12 mouse cellular contexts compared by ENCODE assay signal in the genomic region with DNA sequence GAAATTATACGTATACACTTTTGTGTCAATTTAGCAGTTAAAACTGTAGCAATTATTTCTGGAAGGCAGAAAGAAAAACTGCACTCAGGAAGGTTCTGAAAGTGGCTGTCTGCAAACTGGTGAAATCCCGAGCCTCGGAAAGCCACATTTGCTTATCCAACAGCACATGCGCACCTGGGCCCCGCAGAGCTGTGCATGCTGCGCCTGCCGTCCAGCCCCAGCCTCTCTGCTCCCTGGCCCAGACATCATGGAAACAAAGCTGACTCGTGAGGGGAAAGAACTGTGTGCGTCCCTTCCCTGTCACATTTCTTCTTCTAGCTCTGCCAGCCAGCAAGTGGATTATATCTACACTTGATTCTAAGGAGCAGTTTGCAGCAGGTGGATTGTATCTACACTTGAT.
DNase-seq lines count a peak whose midpoint lies in the region; ATAC-seq lines count a peak whose summit lies in the region.
"Had no signal": no experiment of that assay in that cellular context is flagged by ENCODE, and none has a peak within 500 bp of the region (broad histone marks: within the 10 kb centered on the region; RNA-seq: fewer than 3 reads in every experiment).

No protein-coding gene starts in this region.

- DNase-seq in hindbrain, embryonic 10.5 days (ENCODE audit: low spot score): no peak
- DNase-seq in retina, adult 2 months (ENCODE audit: low read depth, low spot score): peak; percentile 16
- DNase-seq in retina, embryonic 14.5 days (ENCODE audit: low spot score): no peak
- DNase-seq in forebrain, embryonic 14.5 days (ENCODE audit: low spot score): peak; percentile 31
- peak; percentile 49 for DNase-seq in right cerebral cortex, postnatal 25 days
- no peak for DNase-seq in layer of hippocampus, adult 11-12 months (ENCODE audit: low spot score)
- no peak for DNase-seq in layer of hippocampus, postnatal 36 days
- DNase-seq: adrenal gland, postnatal 25 days; spleen, adult 18-20 months had no signal

- WGBS in hindbrain, embryonic 13.5 days: 62% methylated on average over 9 of the region's 9 CpGs
- 64% methylated on average over 9 of the region's 9 CpGs for WGBS in hindbrain, embryonic 10.5 days
- WGBS in forebrain, embryonic 14.5 days: 53% methylated on average over 9 of the region's 9 CpGs

- 0 out of 2 replicates have a peak overlapping the region, but pooled peaks have one; percentile 35 for H3K27ac ChIP-seq in hindbrain, embryonic 13.5 days
- no peak overlapping the region for H3K27ac ChIP-seq in hindbrain, embryonic 10.5 days
- H3K27ac ChIP-seq in forebrain, embryonic 14.5 days (ENCODE audit: low read depth, low read length): 0 out of 2 replicates have a peak overlapping the region, but pooled peaks have one; percentile 14

- H3K4me1 ChIP-seq in hindbrain, embryonic 13.5 days (replicated peaks): peaks cover 8% of the 10 kb centered on the region; the same call in 1 of the 2 replicates
- 0 out of 2 replicates have a peak, but pooled peaks cover 6% of the 10 kb centered on the region for H3K4me1 ChIP-seq in hindbrain, embryonic 10.5 days (replicated peaks)
- H3K4me1 ChIP-seq in forebrain, embryonic 14.5 days (ENCODE audit: control insufficient read depth, insufficient read depth, low read length): 0 out of 2 replicates have a peak, but pooled peaks cover 2% of the 10 kb centered on the region

- ATAC-seq in hindbrain, embryonic 13.5 days (ENCODE audit: low FRiP score): no peak
- ATAC-seq in forebrain, embryonic 14.5 days: no peak

- no peak overlapping the region for H3K4me3 ChIP-seq in hindbrain, embryonic 13.5 days
- no peak overlapping the region for H3K4me3 ChIP-seq in hindbrain, embryonic 10.5 days
- H3K4me3 ChIP-seq in forebrain, embryonic 14.5 days (ENCODE audit: low read depth, low read length): no peak overlapping the region
- H3K4me3 ChIP-seq: heart, embryonic 12.5 days; megakaryocyte, embryonic 14.5 days had no signal

- no peaks in the 10 kb centered on the region for H3K36me3 ChIP-seq in hindbrain, embryonic 13.5 days
- no peaks in the 10 kb centered on the region for H3K36me3 ChIP-seq in hindbrain, embryonic 10.5 days
- H3K36me3 ChIP-seq in forebrain, embryonic 14.5 days (ENCODE audit: control insufficient read depth, insufficient read depth, low read length): no peaks in the 10 kb centered on the region
- H3K36me3 ChIP-seq: heart, embryonic 12.5 days had no signal

- H3K9me3 ChIP-seq in hindbrain, embryonic 13.5 days: no peaks in the 10 kb centered on the region
- no peaks in the 10 kb centered on the region for H3K9me3 ChIP-seq in hindbrain, embryonic 10.5 days
- no peaks in the 10 kb centered on the region for H3K9me3 ChIP-seq in forebrain, embryonic 14.5 days (replicated peaks; ENCODE audit: control insufficient read depth, low read length)
- H3K9me3 ChIP-seq: heart, embryonic 12.5 days; megakaryocyte, embryonic 14.5 days had no signal

- H3K4me2 ChIP-seq in hindbrain, embryonic 13.5 days: 0 out of 2 replicates have a peak overlapping the region, but pooled peaks have one; percentile 13
- H3K4me2 ChIP-seq in forebrain, embryonic 14.5 days (ENCODE audit: low read length): 0 out of 2 replicates have a peak overlapping the region, but pooled peaks have one; percentile 3
- H3K4me2 ChIP-seq: heart, embryonic 12.5 days had no signal

- no peak overlapping the region for H3K9ac ChIP-seq in hindbrain, embryonic 13.5 days
- no peak overlapping the region; the same call in 1 of the 2 replicates for H3K9ac ChIP-seq in forebrain, embryonic 14.5 days (ENCODE audit: low read length)
- H3K9ac ChIP-seq: heart, embryonic 12.5 days had no signal

- H3K27me3 ChIP-seq in hindbrain, embryonic 13.5 days: no peaks in the 10 kb centered on the region
- no peaks in the 10 kb centered on the region for H3K27me3 ChIP-seq in hindbrain, embryonic 10.5 days (ENCODE audit: insufficient read depth, poor library complexity, severe bottlenecking)
- H3K27me3 ChIP-seq in forebrain, embryonic 14.5 days (replicated peaks; ENCODE audit: control insufficient read depth, insufficient read depth, low read length): no peaks in the 10 kb centered on the region
- H3K27me3 ChIP-seq: megakaryocyte, embryonic 14.5 days had no signal

Comparison
In these comparisons a context has a peak if more than half of its experiments do, and no peak if none do; other contexts are left out.
1. DNase-seq: peak in retina, adult 2 months (single experiment), forebrain, embryonic 14.5 days (single experiment) and right cerebral cortex, postnatal 25 days (single experiment); none in hindbrain, embryonic 10.5 days (single experiment), retina, embryonic 14.5 days (single experiment), layer of hippocampus, adult 11-12 months (single experiment) and layer of hippocampus, postnatal 36 days (0 of 2).